Mouse (Mus musculus) heart, embryonic 14.5 days (tissue): ENCODE data around the gene Ankrd39. TPM values are rescaled to one million over a fixed set of nuclear protein-coding genes. Genes with fewer than 3 reads are reported as not detected.
"Not testable (repeated sequence)": the region's sequence is repeated elsewhere in the genome, so short reads cannot be mapped to it uniquely, and the experiment has no call there.

ENCODE experiments used
- ATAC-seq: fragments of 200-750 bp; cut with Nextera tagmentation; 2 replicates; pipeline ENCODE4 v1.8.0; 2017; ENCODE audit warnings: low read depth, moderate TSS enrichment; ENCODE audit not compliant: insufficient number of reproducible peaks, insufficient read depth, low FRiP score
- H3K27ac ChIP-seq, 2 experiments: fragments of 200-500 bp in 1 of 2; fragments of 300-500 bp in 1 of 2; sonication (generic) in 1 of 2; replicated peaks in 1 of 2; 2 replicates each; pipeline ENCODE4 v1.5.1; 2012 to 2014; ENCODE audit warnings: low read depth in 2 of 2, low read length in 2 of 2, control low read depth in 1 of 2, mild to moderate bottlenecking in 1 of 2, mixed read lengths in 1 of 2; ENCODE audit not compliant: control insufficient read depth in 1 of 2, insufficient read depth in 1 of 2
- H3K27me3 ChIP-seq: fragments of 300-500 bp; sonication (generic); 2 replicates; pipeline ENCODE4 v1.6.1; 2014; ENCODE audit warnings: mild to moderate bottlenecking, low read length, control low read depth; ENCODE audit not compliant: control insufficient read depth, insufficient read depth
- H3K36me3 ChIP-seq: fragments of 300-500 bp; sonication (generic); 2 replicates; pipeline ENCODE4 v1.6.1; 2014; ENCODE audit warnings: mild to moderate bottlenecking, control low read depth, low read length, mixed read lengths; ENCODE audit not compliant: control insufficient read depth, insufficient read depth
- H3K4me1 ChIP-seq, 2 experiments: fragments of 200-500 bp in 1 of 2; fragments of 300-500 bp in 1 of 2; sonication (generic) in 1 of 2; 2 replicates each; pipeline ENCODE4 v1.6.1; 2012 to 2014; ENCODE audit warnings: low read length in 2 of 2, control low read depth in 1 of 2, mixed read lengths in 1 of 2; ENCODE audit not compliant: control insufficient read depth in 2 of 2, insufficient read depth in 2 of 2
- H3K4me2 ChIP-seq: fragments of 300-500 bp; sonication (generic); 2 replicates; pipeline ENCODE4 v1.6.1; 2014; ENCODE audit warnings: mild to moderate bottlenecking, low read length
- H3K4me3 ChIP-seq, 2 experiments: fragments of 200-500 bp in 1 of 2; fragments of 300-500 bp in 1 of 2; sonication (generic) in 1 of 2; 2 replicates each; pipeline ENCODE4 v1.5.1; 2012 to 2014; ENCODE audit warnings: low read length in 2 of 2, mild to moderate bottlenecking in 2 of 2, control low read depth in 1 of 2, low read depth in 1 of 2, moderate library complexity in 1 of 2; ENCODE audit not compliant: control insufficient read depth in 1 of 2, insufficient read depth in 1 of 2
- H3K9ac ChIP-seq: fragments of 300-500 bp; sonication (generic); 2 replicates; pipeline ENCODE4 v1.6.1; 2014; ENCODE audit warnings: mild to moderate bottlenecking, low read length
- H3K9me3 ChIP-seq: fragments of 300-500 bp; sonication (generic); 2 replicates; pipeline ENCODE4 v1.6.1; 2016; ENCODE audit warnings: low read length, control low read depth; ENCODE audit not compliant: control insufficient read depth
- WGBS: fragments of 180-500 bp; shearing (Covaris S2); extraction: QIAGEN DNeasy Blood & Tissue Kit; methylation state at CpG from one replicate; pipeline ENCODE4 v1.1.7; 2014; 5-methylcytosine and 5-hydroxymethylcytosine counted together
- polyA plus RNA-seq: library from polyadenylated mRNA; unstranded; fragments of >200 nt; fragmentation: Nextera tagmentation; extraction: Ambion mirVana; gene quantifications from 2 replicates; pipeline ENCODE4 v1.2.1, GENCODE M21; 2014

Gene Ankrd39
- polyA plus RNA-seq, 1 experiment from 2014 or later: 27.2 TPM

DNA sequence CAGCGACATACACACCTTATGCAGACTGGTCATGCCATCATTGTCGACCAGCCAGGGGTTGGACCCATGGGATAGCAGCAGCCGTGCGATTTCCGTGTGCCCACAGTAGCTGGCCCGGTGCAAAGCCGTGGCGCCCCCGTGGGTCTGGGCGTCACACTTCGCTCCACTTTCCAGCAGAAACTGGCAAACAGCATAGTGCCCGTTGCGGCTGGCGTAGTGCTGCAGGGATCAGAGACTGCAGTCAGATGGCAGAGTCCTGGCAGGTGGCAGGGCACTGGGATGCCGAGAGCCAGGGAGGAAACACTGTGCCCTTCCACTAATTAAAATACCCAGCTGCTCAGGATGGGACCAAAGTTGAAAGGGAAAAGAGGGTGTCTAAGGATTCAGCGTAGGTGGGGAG is 5.4 kb downstream of the Ankrd39 start:
- Histone ChIP-seq H3K4me1 (peaks cover 17 to 41% of the 10 kb centered on the region in 2 experiments), H3K9me3 (no peaks in the 10 kb centered on the region), H3K9ac (no peak overlapping the region), H3K27me3 (no peaks in the 10 kb centered on the region), H3K27ac (no peak overlapping the region), H3K4me3 (no peak overlapping the region), H3K36me3 (peaks cover 58% of the 10 kb centered on the region), H3K4me2 (no peak overlapping the region)
- WGBS: 91% methylated on average over 16 of the region's 16 CpGs
- no peak for ATAC-seq

DNA sequence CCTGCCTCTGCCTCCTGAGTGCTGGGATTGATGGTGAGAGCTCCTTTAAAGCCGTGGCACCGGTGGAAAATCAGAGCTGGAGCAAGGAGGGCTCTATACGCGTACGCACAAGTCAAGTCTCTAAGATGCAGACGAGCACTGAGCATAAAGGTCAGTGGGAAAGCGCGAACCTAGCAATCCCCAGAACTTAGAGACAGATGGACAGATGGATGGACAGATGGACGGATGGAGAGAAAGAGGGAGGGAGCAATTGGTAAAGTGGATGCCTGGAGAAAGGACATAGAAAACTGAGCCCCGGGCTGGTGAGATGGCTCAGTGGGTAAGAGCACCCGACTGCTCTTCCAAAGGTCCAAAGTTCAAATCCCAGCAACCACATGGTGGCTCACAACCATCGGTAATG is 6.4 kb downstream of the Ankrd39 start:
- H3K4me1 ChIP-seq: peaks cover 20 to 42% of the 10 kb centered on the region in 2 experiments
- H3K9ac ChIP-seq: no peak overlapping the region
- 0 out of 4 replicates have a peak overlapping the region, but pooled peaks of 1 of the 2 experiments have one; percentile 6 for H3K27ac ChIP-seq
- no peak for ATAC-seq
- H3K27me3 ChIP-seq: no peaks in the 10 kb centered on the region
- 95% methylated on average over 12 of the region's 12 CpGs for WGBS
- no peak overlapping the region for H3K4me2 ChIP-seq
- H3K36me3 ChIP-seq: peaks cover 58% of the 10 kb centered on the region
- no peak overlapping the region for H3K4me3 ChIP-seq
- H3K9me3 ChIP-seq: no peaks in the 10 kb centered on the region

DNA sequence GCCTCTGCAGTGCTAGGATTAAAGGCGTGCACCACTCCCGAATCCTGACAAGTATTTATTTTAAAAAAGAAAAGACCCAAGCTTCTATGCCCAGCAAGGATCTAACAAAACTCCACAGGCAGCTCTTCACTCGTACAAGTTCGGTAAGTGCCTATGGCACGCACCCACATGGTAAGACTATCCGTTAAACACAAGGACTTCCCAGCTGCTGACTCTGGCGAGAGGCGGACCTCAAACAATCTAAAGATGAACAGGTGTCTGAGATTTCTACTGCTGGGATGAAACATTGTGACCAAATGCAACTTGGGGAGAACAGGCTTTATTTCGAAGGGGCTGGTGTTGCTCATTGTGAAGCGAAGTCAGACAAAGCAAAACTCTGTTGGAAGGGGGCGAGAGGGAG is 7.1 kb downstream of the Ankrd39 start:
- no peak for ATAC-seq
- Histone ChIP-seq H3K9ac (no peak overlapping the region), H3K36me3 (peaks cover 58% of the 10 kb centered on the region), H3K27me3 (no peaks in the 10 kb centered on the region), H3K9me3 (no peaks in the 10 kb centered on the region), H3K4me1 (peaks cover 24 to 45% of the 10 kb centered on the region in 2 experiments), H3K27ac (peak overlapping the region in 1 of 2 experiments; percentile 91; a peak in 2 of 4 replicates), H3K4me3 (no peak overlapping the region), H3K4me2 (no peak overlapping the region)
- 92% methylated on average over 11 of the region's 11 CpGs for WGBS

DNA sequence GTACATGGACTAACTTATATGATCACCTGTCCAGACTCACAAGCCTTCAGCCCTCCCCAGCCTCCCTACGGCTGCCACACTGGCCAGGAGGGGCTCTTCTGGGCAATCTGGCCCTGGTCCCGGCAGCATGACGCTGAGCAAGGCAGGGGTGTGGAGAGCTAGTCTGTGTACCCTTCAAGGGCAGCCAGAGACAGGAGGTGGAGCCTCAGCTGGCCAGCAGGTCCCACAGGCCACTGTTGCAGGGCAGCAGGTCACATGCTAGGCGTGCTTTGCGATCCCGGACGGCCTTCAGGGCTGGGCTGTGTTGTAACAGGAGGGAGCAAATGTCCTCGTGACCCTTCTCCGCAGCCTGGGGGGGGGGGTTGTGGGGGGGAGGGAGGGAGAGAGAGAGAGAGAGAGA is 8.1 kb downstream of the Ankrd39 start, which contains the start of gene Gm42417:
Gene Gm42417, minus strand, starts transcription at position 244 of the 400 bp plus-strand sequence.
- Histone ChIP-seq H3K4me2 (no peak within 1 kb of the TSS), H3K27me3 (no peaks in the 10 kb centered on the region), H3K27ac (peak within 1 kb of the TSS; percentile 87 to 91), H3K4me3 (no peak within 1 kb of the TSS), H3K4me1 (peaks cover 33 to 55% of the 10 kb centered on the region in 2 experiments), H3K9me3 (no peaks in the 10 kb centered on the region), H3K36me3 (peaks cover 54% of the 10 kb centered on the region), H3K9ac (peak within 1 kb of the TSS; percentile 22)
- ATAC-seq: peak; percentile 90
- 32% methylated on average over 9 of the region's 9 CpGs for WGBS

DNA sequence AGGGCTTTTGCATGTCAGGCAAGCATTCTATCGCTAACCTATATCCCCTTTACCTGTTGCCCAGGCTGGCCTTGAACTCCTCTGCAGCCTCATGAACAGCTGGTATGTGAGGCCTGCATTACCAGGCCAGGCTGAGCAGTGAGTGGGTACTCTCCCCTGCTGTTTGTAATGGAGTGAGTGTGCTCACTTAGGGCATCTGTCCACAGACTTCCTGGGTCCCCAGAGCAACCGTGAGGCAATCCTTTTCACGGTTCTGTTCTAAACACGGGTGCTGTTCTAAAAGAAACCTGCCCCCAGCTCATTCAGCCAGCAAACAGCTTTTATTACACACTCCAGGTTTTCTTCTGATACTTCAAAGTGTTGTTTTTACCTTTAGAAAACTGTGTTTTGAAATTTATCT is 8.5 kb downstream of the Ankrd39 start:
- H3K4me2 ChIP-seq: no peak overlapping the region
- 79% methylated on average over 4 of the region's 4 CpGs for WGBS
- peak overlapping the region; percentile 76 to 91 for H3K27ac ChIP-seq
- no peaks in the 10 kb centered on the region for H3K27me3 ChIP-seq
- no peak for ATAC-seq
- peak overlapping the region; percentile 22 for H3K9ac ChIP-seq
- no peak overlapping the region for H3K4me3 ChIP-seq
- H3K9me3 ChIP-seq: no peaks in the 10 kb centered on the region
- H3K36me3 ChIP-seq: peaks cover 53% of the 10 kb centered on the region
- peaks cover 38 to 55% of the 10 kb centered on the region in 2 experiments for H3K4me1 ChIP-seq

DNA sequence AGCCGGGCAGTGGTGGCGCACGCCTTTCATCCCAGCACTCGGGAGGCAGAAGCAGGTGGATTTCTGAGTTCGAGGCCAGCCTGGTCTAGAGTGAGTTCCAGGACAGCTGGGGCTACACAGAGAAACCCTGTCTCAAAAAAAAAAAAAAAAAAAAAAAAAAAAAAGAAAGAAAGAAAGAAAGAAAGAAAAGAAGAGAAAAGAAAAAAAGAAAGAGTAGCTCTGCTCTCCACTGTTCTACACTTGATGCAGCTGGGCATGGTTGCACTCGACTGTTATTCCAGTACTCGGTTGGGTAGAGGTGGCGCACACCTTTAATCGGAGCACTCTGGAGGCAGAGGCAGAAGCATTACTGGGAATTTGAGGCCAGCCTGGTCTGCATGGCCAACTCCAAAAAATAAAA is 10.5 kb downstream of the Ankrd39 start, which contains the start of gene Ankrd23:
Gene Ankrd23, minus strand, starts transcription at position 101 of the 400 bp plus-strand sequence.
- 75% methylated on average over 9 of the region's 9 CpGs for WGBS
- H3K36me3 ChIP-seq: peaks cover 41% of the 10 kb centered on the region
- H3K9ac ChIP-seq: peak within 1 kb of the TSS; percentile 30
- ATAC-seq, H3K9me3 ChIP-seq, H3K4me3 ChIP-seq, H3K27me3 ChIP-seq: not testable (repeated sequence)
- H3K4me1 ChIP-seq: peaks cover 39 to 53% of the 10 kb centered on the region in 2 experiments
- H3K4me2 ChIP-seq: peak within 1 kb of the TSS; percentile 29; the same call in 1 of the 2 replicates
- H3K27ac ChIP-seq: peak within 1 kb of the TSS; percentile 75 to 93

DNA sequence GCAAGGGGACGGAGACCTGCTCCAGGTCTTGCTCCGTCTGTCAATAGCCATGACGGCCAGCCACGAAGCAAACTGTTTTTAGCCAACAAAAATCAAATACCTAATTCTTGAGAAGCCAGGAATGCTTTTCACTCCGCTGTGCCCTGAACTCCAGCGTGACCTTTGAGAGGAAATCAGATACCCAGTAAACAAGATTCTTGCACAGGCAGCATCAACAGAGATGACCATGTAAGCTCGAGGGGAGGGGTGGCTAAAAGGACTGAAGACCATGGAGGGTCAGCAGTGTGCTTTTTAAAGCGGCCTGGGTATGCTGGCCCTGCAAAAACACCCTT is 10.9 kb downstream of the Ankrd39 start:
- Histone ChIP-seq H3K4me3 (no peak overlapping the region), H3K27ac (peak overlapping the region; percentile 75 to 93), H3K4me1 (peaks cover 43 to 57% of the 10 kb centered on the region in 2 experiments), H3K27me3 (no peaks in the 10 kb centered on the region), H3K4me2 (peak overlapping the region; percentile 29; the same call in 1 of the 2 replicates), H3K9ac (peak overlapping the region; percentile 30; the same call in 1 of the 2 replicates), H3K36me3 (peaks cover 39% of the 10 kb centered on the region), H3K9me3 (no peaks in the 10 kb centered on the region)
- no peak for ATAC-seq
- 26% methylated on average over 8 of the region's 8 CpGs for WGBS
